Mouse (Mus musculus) G1E (cell line): ENCODE results near the gene Fermt2.

ENCODE experiments used
- CTCF ChIP-seq: IDR thresholded peaks from 2 replicates; pipeline ENCODE4 v1.5.1; 2012; ENCODE audit warnings: low read depth, low read length, inconsistent platforms, mixed read lengths
- GATA1 ChIP-seq: IDR thresholded peaks from 2 replicates; pipeline ENCODE4 v1.6.1; 2012; ENCODE audit warnings: borderline replicate concordance, low read length, inconsistent platforms, mixed read lengths
- GATA2 ChIP-seq: IDR thresholded peaks from 2 replicates; pipeline ENCODE4 v1.6.1; 2012; ENCODE audit warnings: low read depth, low read length, inconsistent platforms, borderline replicate concordance
- POLR2AphosphoS5 ChIP-seq: IDR thresholded peaks from 2 replicates; pipeline ENCODE4 v1.6.1; 2012; ENCODE audit warnings: low read depth, low read length, inconsistent platforms; ENCODE audit not compliant: insufficient replicate concordance
- TAL1 ChIP-seq: conservative IDR thresholded peaks from 2 replicates; pipeline ENCODE4 v1.6.1; 2012; ENCODE audit warnings: low read depth, low read length, inconsistent platforms, mixed read lengths

GRCm38 (mm10) chr14:45544026-45544425 is 14.1 kb upstream of the Fermt2 start:
- no peak for TF ChIP-seq CTCF
- TF ChIP-seq GATA1 = no peak
- no peak for TF ChIP-seq GATA2
- TF ChIP-seq TAL1 = no peak
- no peak for TF ChIP-seq POLR2AphosphoS5
